Mouse (Mus musculus) stomach, postnatal 0 days (tissue): ENCODE results near the gene Cldn18. TPM values are rescaled to one million over a fixed set of nuclear protein-coding genes. Genes with fewer than 3 reads are reported as not detected.

Experiments used
- ATAC-seq: fragments of 200-750 bp; cut with Nextera tagmentation; 2 replicates; pipeline ENCODE4 v1.8.0; 2017; ENCODE audit not compliant: low FRiP score, low TSS enrichment
- DNase-seq: peaks from one replicate; pipeline ENCODE4 v3.0.0-alpha.2; 2016; ENCODE audit warnings: low spot score
- H3K27ac ChIP-seq: fragments of 300-500 bp; sonication (generic); replicated peaks from 2 replicates; pipeline ENCODE4 v1.5.1; 2014; ENCODE audit warnings: mild to moderate bottlenecking, control low read depth
- H3K27me3 ChIP-seq: fragments of 300-500 bp; sonication (generic); 2 replicates; pipeline ENCODE4 v1.6.1; 2014; ENCODE audit warnings: low read length; ENCODE audit not compliant: control insufficient read depth, insufficient read depth
- H3K36me3 ChIP-seq: fragments of 300-500 bp; sonication (generic); 2 replicates; pipeline ENCODE4 v1.6.1; 2014; ENCODE audit warnings: low read length, mixed read lengths; ENCODE audit not compliant: control insufficient read depth, insufficient read depth
- H3K4me1 ChIP-seq: fragments of 300-500 bp; sonication (generic); replicated peaks from 2 replicates; pipeline ENCODE4 v1.6.1; 2014; ENCODE audit warnings: antibody characterized with exemption; ENCODE audit not compliant: control insufficient read depth, insufficient read depth
- H3K4me2 ChIP-seq: fragments of 300-500 bp; sonication (generic); replicated peaks from 2 replicates; pipeline ENCODE4 v1.6.1; 2014; ENCODE audit warnings: low read depth, mild to moderate bottlenecking, control low read depth, moderate library complexity
- H3K4me3 ChIP-seq: fragments of 300-500 bp; sonication (generic); 2 replicates; pipeline ENCODE4 v1.5.1; 2014; ENCODE audit warnings: low read depth, low read length, control low read depth
- H3K9ac ChIP-seq: fragments of 300-500 bp; sonication (generic); 2 replicates; pipeline ENCODE4 v1.6.1; 2014; ENCODE audit warnings: mild to moderate bottlenecking, low read length, control low read depth, mixed read lengths
- H3K9me3 ChIP-seq: fragments of 300-500 bp; sonication (generic); 2 replicates; pipeline ENCODE4 v1.6.1; 2016; ENCODE audit warnings: low read length; ENCODE audit not compliant: control insufficient read depth
- CTCF ChIP-seq: IDR thresholded peaks from 2 replicates; pipeline ENCODE4 v1.5.1; 2016; ENCODE audit warnings: antibody characterized with exemption, low read depth, mild to moderate bottlenecking, moderate library complexity
- EP300 ChIP-seq: optimal IDR thresholded peaks from 2 replicates; pipeline ENCODE3; 2016; ENCODE audit warnings: antibody characterized with exemption
- WGBS: fragments of 180-500 bp; shearing (Covaris S2); extraction: QIAGEN DNeasy Blood & Tissue Kit; methylation state at CpG from one replicate; pipeline ENCODE4 v1.1.7; 2014; 5-methylcytosine and 5-hydroxymethylcytosine counted together
- polyA plus RNA-seq: library from polyadenylated mRNA; unstranded; fragments of >200 nt; fragmentation: Nextera tagmentation; extraction: Ambion mirVana; gene quantifications from 2 replicates; pipeline ENCODE4 v1.2.1, GENCODE M21; 2015

The Cldn18 gene
- polyA plus RNA-seq, 1 experiment from 2014 or later = 591 TPM

GRCm38 (mm10) chr9:99675714-99676113, 41.4 kb downstream of the Cldn18 start:
- H3K9me3 ChIP-seq = no peaks in the 10 kb centered on the region
- DNase-seq = no peak
- H3K4me3 ChIP-seq = no peak overlapping the region
- H3K9ac ChIP-seq = no peak overlapping the region
- WGBS = 90% methylated on average over 3 of the region's 3 CpGs
- TF ChIP-seq CTCF (no peak), EP300 (no peak)
- no peaks in the 10 kb centered on the region for H3K27me3 ChIP-seq
- no peak for ATAC-seq
- H3K27ac ChIP-seq = no peak overlapping the region
- no peak overlapping the region for H3K4me2 ChIP-seq
- H3K4me1 ChIP-seq = no peaks in the 10 kb centered on the region
- no peaks in the 10 kb centered on the region for H3K36me3 ChIP-seq

- TF ChIP-seq CTCF (peak; percentile 61), EP300 (no peak)
- ATAC-seq (no peak), DNase-seq (no peak)
- Histone ChIP-seq H3K4me1 (no peaks in the 10 kb centered on the region), H3K4me2 (no peak overlapping the region), H3K27ac (no peak overlapping the region), H3K9me3 (no peaks in the 10 kb centered on the region), H3K36me3 (peaks cover 5% of the 10 kb centered on the region; the same call in 1 of the 2 replicates), H3K27me3 (no peaks in the 10 kb centered on the region), H3K4me3 (no peak overlapping the region), H3K9ac (no peak overlapping the region)
- WGBS = 35% methylated on average over 2 of the region's 2 CpGs
Observed at GRCm38 (mm10) chr9:99671603-99672002, 45.5 kb downstream of the Cldn18 start.

GRCm38 (mm10) chr9:99667596-99667995, 49.5 kb downstream of the Cldn18 start:
- Histone ChIP-seq H3K27me3 (no peaks in the 10 kb centered on the region), H3K9me3 (no peaks in the 10 kb centered on the region), H3K4me2 (no peak overlapping the region), H3K4me1 (no peaks in the 10 kb centered on the region), H3K4me3 (no peak overlapping the region), H3K9ac (no peak overlapping the region), H3K27ac (no peak overlapping the region), H3K36me3 (peaks cover 13% of the 10 kb centered on the region)
- ATAC-seq = no peak
- no peak for DNase-seq
- 74% methylated on average over 8 of the region's 8 CpGs for WGBS
- no peak for TF ChIP-seq CTCF
- TF ChIP-seq EP300 = no peak

GRCm38 (mm10) chr9:99662887-99663286, 54.2 kb downstream of the Cldn18 start:
- Histone ChIP-seq H3K9ac (no peak overlapping the region), H3K4me3 (no peak overlapping the region), H3K27ac (no peak overlapping the region), H3K4me2 (no peak overlapping the region), H3K36me3 (peaks cover 12% of the 10 kb centered on the region), H3K4me1 (no peaks in the 10 kb centered on the region), H3K9me3 (no peaks in the 10 kb centered on the region), H3K27me3 (no peaks in the 10 kb centered on the region)
- DNase-seq = no peak
- ATAC-seq = no peak
- 91% methylated on average over 10 of the region's 10 CpGs for WGBS
- TF ChIP-seq CTCF = no peak
- no peak for TF ChIP-seq EP300

- Histone ChIP-seq H3K4me3 (no peak overlapping the region), H3K27me3 (no peaks in the 10 kb centered on the region), H3K9ac (no peak overlapping the region), H3K27ac (no peak overlapping the region), H3K36me3 (peaks cover 12% of the 10 kb centered on the region), H3K4me1 (no peaks in the 10 kb centered on the region), H3K4me2 (no peak overlapping the region), H3K9me3 (no peaks in the 10 kb centered on the region)
- TF ChIP-seq EP300 (no peak), CTCF (peak; percentile 91)
- DNase-seq (peak; percentile 85), ATAC-seq (peak; percentile 28; the same call in 1 of the 2 replicates)
- WGBS = 27% methylated on average over 7 of the region's 7 CpGs
Observed at GRCm38 (mm10) chr9:99662406-99662805, 54.7 kb downstream of the Cldn18 start.

- WGBS = 53% methylated on average over 16 of the region's 16 CpGs
- H3K9me3 ChIP-seq = no peaks in the 10 kb centered on the region
- no peak overlapping the region for H3K4me3 ChIP-seq
- TF ChIP-seq EP300 = no peak
- peak; percentile 44 for TF ChIP-seq CTCF
- no peaks in the 10 kb centered on the region for H3K27me3 ChIP-seq
- H3K4me2 ChIP-seq = 0 out of 2 replicates have a peak overlapping the region, but pooled peaks have one; percentile 5
- 0 out of 2 replicates have a peak overlapping the region, but pooled peaks have one; percentile 30 for H3K27ac ChIP-seq
- H3K4me1 ChIP-seq = no peaks in the 10 kb centered on the region
- peaks cover 12% of the 10 kb centered on the region for H3K36me3 ChIP-seq
- ATAC-seq (no peak), DNase-seq (no peak)
- no peak overlapping the region for H3K9ac ChIP-seq
Observed at GRCm38 (mm10) chr9:99661606-99662166, 55.4 kb downstream of the Cldn18 start.
